Mouse (Mus musculus) hindbrain, embryonic 16.5 days (tissue): ENCODE measurements around the gene Tns1. TPM values are rescaled to one million over a fixed set of nuclear protein-coding genes. Genes with fewer than 3 reads are reported as not detected.

Experiments used
- ATAC-seq: fragments of 200-750 bp; cut with Nextera tagmentation; 2 replicates; pipeline ENCODE4 v1.8.0; 2017; ENCODE audit warnings: moderate TSS enrichment, moderate library complexity
- H3K27ac ChIP-seq: fragments of 300-500 bp; sonication (generic); 2 replicates; pipeline ENCODE4 v1.5.1; 2014; ENCODE audit warnings: low read depth, mild to moderate bottlenecking, control low read depth, low read length, moderate library complexity
- H3K27me3 ChIP-seq: fragments of 300-500 bp; sonication (generic); replicated peaks from 2 replicates; pipeline ENCODE4 v1.6.1; 2014; ENCODE audit warnings: low read length; ENCODE audit not compliant: control insufficient read depth, insufficient read depth
- H3K36me3 ChIP-seq: fragments of 300-500 bp; sonication (generic); 2 replicates; pipeline ENCODE4 v1.6.1; 2014; ENCODE audit warnings: mild to moderate bottlenecking, low read length, moderate library complexity, mixed read lengths; ENCODE audit not compliant: control insufficient read depth, insufficient read depth
- H3K4me1 ChIP-seq: fragments of 300-500 bp; sonication (generic); 2 replicates; pipeline ENCODE4 v1.6.1; 2014; ENCODE audit warnings: low read depth, low read length; ENCODE audit not compliant: control insufficient read depth, insufficient read depth
- H3K4me2 ChIP-seq: fragments of 300-500 bp; sonication (generic); 2 replicates; pipeline ENCODE4 v1.6.1; 2014; ENCODE audit warnings: mild to moderate bottlenecking, low read length, control low read depth, moderate library complexity
- H3K4me3 ChIP-seq: fragments of 300-500 bp; sonication (generic); 2 replicates; pipeline ENCODE4 v1.5.1; 2014; ENCODE audit warnings: mild to moderate bottlenecking, low read length, control low read depth, moderate library complexity
- H3K9ac ChIP-seq: fragments of 300-500 bp; sonication (generic); 2 replicates; pipeline ENCODE4 v1.6.1; 2014; ENCODE audit warnings: low read depth, mild to moderate bottlenecking, control low read depth, low read length, moderate library complexity
- H3K9me3 ChIP-seq: fragments of 300-500 bp; sonication (generic); 2 replicates; pipeline ENCODE4 v1.6.1; 2014; ENCODE audit warnings: mild to moderate bottlenecking, low read length, moderate library complexity; ENCODE audit not compliant: control insufficient read depth
- WGBS: fragments of 180-500 bp; shearing (Covaris S2); extraction: QIAGEN DNeasy Blood & Tissue Kit; methylation state at CpG from one replicate; pipeline ENCODE4 v1.1.7; 2014; 5-methylcytosine and 5-hydroxymethylcytosine counted together
- polyA plus RNA-seq: library from polyadenylated mRNA; unstranded; fragments of >200 nt; fragmentation: Nextera tagmentation; extraction: Ambion mirVana; gene quantifications from 2 replicates; pipeline ENCODE4 v1.2.1, GENCODE M21; 2015

Gene Tns1
- polyA plus RNA-seq, 1 experiment from 2014 or later = 13.5 TPM

GRCm38 (mm10) chr1:73991226-73991625 lies 133.0 kb downstream of the Tns1 start:
- Histone ChIP-seq H3K4me3 (no peak overlapping the region), H3K9me3 (no peaks in the 10 kb centered on the region), H3K4me1 (no peaks in the 10 kb centered on the region), H3K36me3 (no peaks in the 10 kb centered on the region), H3K27me3 (no peaks in the 10 kb centered on the region), H3K9ac (no peak overlapping the region), H3K4me2 (no peak overlapping the region), H3K27ac (no peak overlapping the region)
- no peak for ATAC-seq
- WGBS = 81% methylated on average over 7 of the region's 7 CpGs

- H3K27me3 ChIP-seq = no peaks in the 10 kb centered on the region
- no peak overlapping the region for H3K4me3 ChIP-seq
- WGBS = 92% methylated on average over 3 of the region's 3 CpGs
- no peaks in the 10 kb centered on the region for H3K36me3 ChIP-seq
- H3K4me2 ChIP-seq = no peak overlapping the region
- no peaks in the 10 kb centered on the region for H3K4me1 ChIP-seq
- no peak overlapping the region for H3K9ac ChIP-seq
- ATAC-seq = no peak
- no peaks in the 10 kb centered on the region for H3K9me3 ChIP-seq
- H3K27ac ChIP-seq = no peak overlapping the region
Observed at GRCm38 (mm10) chr1:73990024-73990423, 134.2 kb downstream of the Tns1 start.

- no peaks in the 10 kb centered on the region for H3K36me3 ChIP-seq
- no peak overlapping the region for H3K9ac ChIP-seq
- no peak overlapping the region for H3K4me2 ChIP-seq
- no peaks in the 10 kb centered on the region for H3K4me1 ChIP-seq
- no peaks in the 10 kb centered on the region for H3K27me3 ChIP-seq
- 64% methylated on average over 8 of the region's 9 CpGs for WGBS
- ATAC-seq = no peak
- no peak overlapping the region for H3K4me3 ChIP-seq
- H3K27ac ChIP-seq = no peak overlapping the region
- H3K9me3 ChIP-seq = no peaks in the 10 kb centered on the region
Observed at GRCm38 (mm10) chr1:73987705-73988201, 136.5 kb downstream of the Tns1 start.

GRCm38 (mm10) chr1:73986268-73987045 lies 137.8 kb downstream of the Tns1 start:
- Histone ChIP-seq H3K27ac (no peak overlapping the region), H3K4me3 (no peak overlapping the region), H3K4me2 (no peak overlapping the region), H3K27me3 (no peaks in the 10 kb centered on the region), H3K9me3 (no peaks in the 10 kb centered on the region), H3K9ac (no peak overlapping the region), H3K36me3 (no peaks in the 10 kb centered on the region), H3K4me1 (no peaks in the 10 kb centered on the region)
- WGBS = 43% methylated on average over 6 of the region's 6 CpGs
- 0 out of 2 replicates have a peak, but pooled peaks have one; percentile 44 for ATAC-seq

GRCm38 (mm10) chr1:73985611-73986010 lies 138.6 kb downstream of the Tns1 start:
- no peaks in the 10 kb centered on the region for H3K9me3 ChIP-seq

GRCm38 (mm10) chr1:73979214-73979613 lies 145.0 kb downstream of the Tns1 start:
- no peak overlapping the region for H3K9ac ChIP-seq
- no peak overlapping the region for H3K27ac ChIP-seq
- H3K9me3 ChIP-seq = no peaks in the 10 kb centered on the region
- H3K27me3 ChIP-seq = no peaks in the 10 kb centered on the region
- peak; percentile 89 for ATAC-seq
- no peak overlapping the region for H3K4me3 ChIP-seq
- H3K36me3 ChIP-seq = no peaks in the 10 kb centered on the region
- H3K4me2 ChIP-seq = no peak overlapping the region
- H3K4me1 ChIP-seq = no peaks in the 10 kb centered on the region; the same call in 1 of the 2 replicates
- 47% methylated on average over 3 of the region's 3 CpGs for WGBS

More at GRCm38 (mm10) chr1:73985611-73986010, 138.6 kb downstream of the Tns1 start:
- Histone ChIP-seq H3K4me2 (no peak overlapping the region), H3K4me3 (no peak overlapping the region), H3K27ac (no peak overlapping the region), H3K27me3 (no peaks in the 10 kb centered on the region), H3K4me1 (no peaks in the 10 kb centered on the region), H3K36me3 (no peaks in the 10 kb centered on the region), H3K9ac (no peak overlapping the region)
- WGBS = 81% methylated on average over 4 of the region's 4 CpGs
- ATAC-seq = no peak

GRCm38 (mm10) chr1:73978576-73978975 lies 145.7 kb downstream of the Tns1 start:
- 100% methylated on average over 1 of the region's 1 CpGs for WGBS
- Histone ChIP-seq H3K9me3 (no peaks in the 10 kb centered on the region), H3K4me3 (no peak overlapping the region), H3K4me2 (no peak overlapping the region), H3K27me3 (no peaks in the 10 kb centered on the region), H3K4me1 (no peaks in the 10 kb centered on the region; the same call in 1 of the 2 replicates), H3K27ac (no peak overlapping the region), H3K36me3 (no peaks in the 10 kb centered on the region), H3K9ac (no peak overlapping the region)
- ATAC-seq = no peak

- Histone ChIP-seq H3K27ac (no peak overlapping the region), H3K27me3 (no peaks in the 10 kb centered on the region), H3K4me3 (no peak overlapping the region), H3K4me1 (peaks cover 3% of the 10 kb centered on the region), H3K36me3 (no peaks in the 10 kb centered on the region), H3K4me2 (no peak overlapping the region), H3K9ac (peak overlapping the region; percentile 13; the same call in 1 of the 2 replicates), H3K9me3 (no peaks in the 10 kb centered on the region)
- 0 out of 2 replicates have a peak, but pooled peaks have one; percentile 23 for ATAC-seq
- WGBS = 72% methylated on average over 9 of the region's 9 CpGs
Observed at GRCm38 (mm10) chr1:73973992-73974391, 150.3 kb downstream of the Tns1 start.

- H3K27ac ChIP-seq = no peak overlapping the region
- no peaks in the 10 kb centered on the region for H3K36me3 ChIP-seq
- no peak overlapping the region for H3K4me3 ChIP-seq
- H3K4me1 ChIP-seq = peaks cover 12% of the 10 kb centered on the region
- H3K4me2 ChIP-seq = no peak overlapping the region
- no peaks in the 10 kb centered on the region for H3K9me3 ChIP-seq
- no peak for ATAC-seq
- WGBS = 57% methylated on average over 5 of the region's 5 CpGs
- H3K27me3 ChIP-seq = no peaks in the 10 kb centered on the region
- H3K9ac ChIP-seq = no peak overlapping the region
Observed at GRCm38 (mm10) chr1:73972726-73973125, 151.5 kb downstream of the Tns1 start.
